Mouse (Mus musculus) forebrain, embryonic 12.5 days (tissue): ENCODE data around the gene Tmem161b. TPM values are rescaled to one million over a fixed set of nuclear protein-coding genes. Genes with fewer than 3 reads are reported as not detected.
"Not testable (repeated sequence)": the region's sequence is repeated elsewhere in the genome, so short reads cannot be mapped to it uniquely, and the experiment has no call there.

Experiments used
- ATAC-seq: fragments of 200-750 bp; cut with Nextera tagmentation; 2 replicates; pipeline ENCODE4 v1.8.0; 2017; ENCODE audit warnings: moderate TSS enrichment; ENCODE audit not compliant: low FRiP score
- H3K27ac ChIP-seq: fragments of 300-500 bp; sonication (generic); 2 replicates; pipeline ENCODE4 v1.5.1; 2016; ENCODE audit warnings: mild to moderate bottlenecking
- H3K27me3 ChIP-seq: fragments of 300-500 bp; sonication (generic); 2 replicates; pipeline ENCODE4 v1.6.1; 2016; ENCODE audit warnings: mild to moderate bottlenecking
- H3K36me3 ChIP-seq: fragments of 300-500 bp; sonication (generic); replicated peaks from 2 replicates; pipeline ENCODE4 v1.6.1; 2016; ENCODE audit warnings: mild to moderate bottlenecking
- H3K4me1 ChIP-seq: fragments of 300-500 bp; sonication (generic); 2 replicates; pipeline ENCODE4 v1.6.1; 2016
- H3K4me2 ChIP-seq: fragments of 300-500 bp; sonication (generic); 2 replicates; pipeline ENCODE4 v1.6.1; 2016; ENCODE audit warnings: mild to moderate bottlenecking, moderate library complexity
- H3K4me3 ChIP-seq: fragments of 300-500 bp; sonication (generic); replicated peaks from 2 replicates; pipeline ENCODE4 v1.5.1; 2016; ENCODE audit warnings: mild to moderate bottlenecking
- H3K9ac ChIP-seq: fragments of 300-500 bp; sonication (generic); 2 replicates; pipeline ENCODE4 v1.6.1; 2016; ENCODE audit warnings: mild to moderate bottlenecking
- H3K9me3 ChIP-seq: fragments of 300-500 bp; sonication (generic); 2 replicates; pipeline ENCODE4 v1.6.1; 2016
- WGBS: fragments of 180-500 bp; shearing (Covaris S2); methylation state at CpG from one replicate; pipeline ENCODE4 v1.1.7; 2016; 5-methylcytosine and 5-hydroxymethylcytosine counted together
- polyA plus RNA-seq: library from polyadenylated mRNA; unstranded; fragments of >200 nt; fragmentation: Nextera tagmentation; extraction: Ambion mirVana; gene quantifications from 2 replicates; pipeline ENCODE4 v1.2.1, GENCODE M21; 2016

Gene Tmem161b
- 28.4 and 29.0 TPM in 2 replicates for polyA plus RNA-seq

GRCm38 (mm10) chr13:84221820-84222681 is at the start of gene Tmem161b:
Gene Tmem161b, plus strand, starts transcription at chr13:84222296.
- no peaks in the 10 kb centered on the region for H3K36me3 ChIP-seq
- peak within 1 kb of the TSS; percentile 80 for H3K4me3 ChIP-seq
- H3K27me3 ChIP-seq, result no peaks in the 10 kb centered on the region
- peaks cover 27% of the 10 kb centered on the region for H3K4me1 ChIP-seq
- ATAC-seq, result peak; percentile 97
- peak within 1 kb of the TSS; percentile 90 for H3K4me2 ChIP-seq
- peak within 1 kb of the TSS; percentile 80 for H3K27ac ChIP-seq
- no peaks in the 10 kb centered on the region for H3K9me3 ChIP-seq
- peak within 1 kb of the TSS; percentile 79 for H3K9ac ChIP-seq
- under 1% methylated on average over 52 of the region's 52 CpGs for WGBS

GRCm38 (mm10) chr13:84185835-84186234 is 36.3 kb upstream of the Tmem161b start:
- not testable (repeated sequence) for H3K9ac ChIP-seq, H3K4me1 ChIP-seq, H3K36me3 ChIP-seq, H3K27me3 ChIP-seq, H3K4me3 ChIP-seq, H3K4me2 ChIP-seq, ATAC-seq, H3K9me3 ChIP-seq, H3K27ac ChIP-seq

- Histone ChIP-seq H3K4me3 (no peak overlapping the region), H3K27ac (no peak overlapping the region), H3K9me3 (no peaks in the 10 kb centered on the region; the same call in 1 of the 2 replicates)
Measured at GRCm38 (mm10) chr13:84192723-84193122, 29.4 kb upstream of the Tmem161b start.

GRCm38 (mm10) chr13:84222682-84222992 is 541 bp downstream of the Tmem161b start:
- no peaks in the 10 kb centered on the region for H3K27me3 ChIP-seq
- peaks cover 27% of the 10 kb centered on the region for H3K4me1 ChIP-seq
- peak overlapping the region; percentile 90 for H3K4me2 ChIP-seq
- H3K4me3 ChIP-seq, result peak overlapping the region; percentile 80
- H3K9ac ChIP-seq, result peak overlapping the region; percentile 79
- ATAC-seq, result no peak
- 4% methylated on average over 10 of the region's 10 CpGs for WGBS
- H3K9me3 ChIP-seq, result no peaks in the 10 kb centered on the region
- peak overlapping the region; percentile 80 for H3K27ac ChIP-seq
- peaks cover 4% of the 10 kb centered on the region for H3K36me3 ChIP-seq

More at GRCm38 (mm10) chr13:84192723-84193122, 29.4 kb upstream of the Tmem161b start:
- H3K4me1 ChIP-seq, result no peaks in the 10 kb centered on the region
- no peak for ATAC-seq
- no peaks in the 10 kb centered on the region for H3K36me3 ChIP-seq
- H3K4me2 ChIP-seq, result no peak overlapping the region
- WGBS, result 87% methylated on average over 3 of the region's 3 CpGs
- H3K27me3 ChIP-seq, result no peaks in the 10 kb centered on the region
- no peak overlapping the region for H3K9ac ChIP-seq

- H3K9me3 ChIP-seq, result no peaks in the 10 kb centered on the region
- H3K36me3 ChIP-seq, result peaks cover 8% of the 10 kb centered on the region
- no peak for ATAC-seq
- peak overlapping the region; percentile 79 for H3K9ac ChIP-seq
- 47% methylated on average over 5 of the region's 5 CpGs for WGBS
- H3K27me3 ChIP-seq, result no peaks in the 10 kb centered on the region
- peaks cover 27% of the 10 kb centered on the region for H3K4me1 ChIP-seq
- H3K27ac ChIP-seq, result 0 out of 2 replicates have a peak overlapping the region, but pooled peaks have one; percentile 80
- H3K4me3 ChIP-seq, result peak overlapping the region; percentile 80
- H3K4me2 ChIP-seq, result peak overlapping the region; percentile 90
Measured at GRCm38 (mm10) chr13:84223018-84223417, 922 bp downstream of the Tmem161b start.

- 79% methylated on average over 2 of the region's 2 CpGs for WGBS
- Histone ChIP-seq H3K4me3 (no peak overlapping the region), H3K4me2 (no peak overlapping the region), H3K9ac (no peak overlapping the region), H3K4me1 (no peaks in the 10 kb centered on the region), H3K36me3 (peaks cover 30% of the 10 kb centered on the region), H3K27me3 (no peaks in the 10 kb centered on the region), H3K27ac (no peak overlapping the region), H3K9me3 (peaks cover 22% of the 10 kb centered on the region)
- ATAC-seq, result no peak
Measured at GRCm38 (mm10) chr13:84234019-84234418, 11.9 kb downstream of the Tmem161b start.

GRCm38 (mm10) chr13:84236768-84237167 is 14.7 kb downstream of the Tmem161b start:
- Histone ChIP-seq H3K4me2 (no peak overlapping the region), H3K36me3 (peaks cover 24% of the 10 kb centered on the region), H3K4me1 (peaks cover 3% of the 10 kb centered on the region; the same call in 1 of the 2 replicates), H3K9me3 (peaks cover 22% of the 10 kb centered on the region), H3K4me3 (no peak overlapping the region), H3K27ac (no peak overlapping the region), H3K9ac (no peak overlapping the region), H3K27me3 (no peaks in the 10 kb centered on the region)
- WGBS, result 90% methylated on average over 7 of the region's 7 CpGs
- ATAC-seq, result no peak

- peaks cover 24% of the 10 kb centered on the region for H3K36me3 ChIP-seq
Measured at GRCm38 (mm10) chr13:84238184-84238583, 16.1 kb downstream of the Tmem161b start.

GRCm38 (mm10) chr13:84248065-84248464 is 26.0 kb downstream of the Tmem161b start:
- Histone ChIP-seq H3K4me1 (no peaks in the 10 kb centered on the region), H3K9ac (no peak overlapping the region), H3K9me3 (no peaks in the 10 kb centered on the region), H3K27me3 (no peaks in the 10 kb centered on the region), H3K4me2 (no peak overlapping the region), H3K36me3 (0 out of 2 replicates have a peak, but pooled peaks cover 2% of the 10 kb centered on the region), H3K27ac (no peak overlapping the region), H3K4me3 (no peak overlapping the region)
- ATAC-seq, result no peak
- 85% methylated on average over 3 of the region's 3 CpGs for WGBS

More at GRCm38 (mm10) chr13:84238184-84238583, 16.1 kb downstream of the Tmem161b start:
- no peak for ATAC-seq
- Histone ChIP-seq H3K4me1 (peaks cover 11% of the 10 kb centered on the region; the same call in 1 of the 2 replicates), H3K4me2 (no peak overlapping the region), H3K27ac (no peak overlapping the region), H3K4me3 (no peak overlapping the region), H3K9me3 (peaks cover 22% of the 10 kb centered on the region), H3K27me3 (no peaks in the 10 kb centered on the region), H3K9ac (no peak overlapping the region)

- WGBS, result 60% methylated on average over 5 of the region's 5 CpGs
- Histone ChIP-seq H3K9me3 (no peaks in the 10 kb centered on the region), H3K9ac (no peak overlapping the region), H3K4me3 (no peak overlapping the region), H3K4me1 (no peaks in the 10 kb centered on the region), H3K27ac (no peak overlapping the region), H3K36me3 (0 out of 2 replicates have a peak, but pooled peaks cover 2% of the 10 kb centered on the region), H3K4me2 (no peak overlapping the region), H3K27me3 (no peaks in the 10 kb centered on the region)
- ATAC-seq, result no peak; the same call in 1 of the 2 replicates
Measured at GRCm38 (mm10) chr13:84251295-84251694, 29.2 kb downstream of the Tmem161b start.

- 98% methylated on average over 1 of the region's 1 CpGs for WGBS
- no peak for ATAC-seq
- no peak overlapping the region for H3K9ac ChIP-seq
- no peak overlapping the region for H3K27ac ChIP-seq
- no peak overlapping the region for H3K4me2 ChIP-seq
- no peaks in the 10 kb centered on the region for H3K4me1 ChIP-seq
- H3K9me3 ChIP-seq, result no peaks in the 10 kb centered on the region
- H3K27me3 ChIP-seq, result no peaks in the 10 kb centered on the region
- H3K4me3 ChIP-seq, result no peak overlapping the region
- H3K36me3 ChIP-seq, result peaks cover 13% of the 10 kb centered on the region
Measured at GRCm38 (mm10) chr13:84255047-84255446, 33.0 kb downstream of the Tmem161b start.

- not testable (repeated sequence) for H3K4me1 ChIP-seq, H3K4me3 ChIP-seq, H3K27me3 ChIP-seq, ATAC-seq, H3K4me2 ChIP-seq, H3K9ac ChIP-seq, H3K27ac ChIP-seq, H3K9me3 ChIP-seq
- peaks cover 34% of the 10 kb centered on the region for H3K36me3 ChIP-seq
- 93% methylated on average over 1 of the region's 1 CpGs for WGBS
Measured at GRCm38 (mm10) chr13:84264418-84264817, 42.3 kb downstream of the Tmem161b start.

GRCm38 (mm10) chr13:84276246-84276645 is 54.1 kb downstream of the Tmem161b start:
- 95% methylated on average over 5 of the region's 5 CpGs for WGBS
- H3K9ac ChIP-seq, result no peak overlapping the region
- no peak for ATAC-seq
- no peak overlapping the region for H3K4me2 ChIP-seq
- peaks cover 12% of the 10 kb centered on the region for H3K36me3 ChIP-seq
- H3K27me3 ChIP-seq, result no peaks in the 10 kb centered on the region
- H3K4me3 ChIP-seq, result no peak overlapping the region
- H3K27ac ChIP-seq, result no peak overlapping the region
- no peaks in the 10 kb centered on the region for H3K4me1 ChIP-seq
- no peaks in the 10 kb centered on the region for H3K9me3 ChIP-seq
